Mouse (Mus musculus) embryonic facial prominence, embryonic 11.5 days (tissue): Measurements from ENCODE around the gene Adh1. TPM values are rescaled to one million over a fixed set of nuclear protein-coding genes. Genes with fewer than 3 reads are reported as not detected.

Source experiments
- ATAC-seq: fragments of 200-750 bp; cut with Nextera tagmentation; replicated peaks from 2 replicates; pipeline ENCODE4 v1.8.0; 2017; ENCODE audit warnings: low read depth; ENCODE audit not compliant: insufficient number of reproducible peaks, low FRiP score, low TSS enrichment
- DNase-seq: peaks from one replicate; pipeline ENCODE4 v3.0.0-alpha.2; 2015; ENCODE audit warnings: low spot score
- H3K27ac ChIP-seq: fragments of 300-500 bp; sonication (generic); replicated peaks from 2 replicates; pipeline ENCODE4 v1.5.1; 2014; ENCODE audit warnings: mild to moderate bottlenecking, low read depth, low read length, control low read depth
- H3K27me3 ChIP-seq: fragments of 300-500 bp; sonication (generic); 2 replicates; pipeline ENCODE4 v1.6.1; 2014; ENCODE audit warnings: mild to moderate bottlenecking, low read length, moderate library complexity, mixed read lengths; ENCODE audit not compliant: control insufficient read depth, insufficient read depth
- H3K36me3 ChIP-seq: fragments of 300-500 bp; sonication (generic); replicated peaks from 2 replicates; pipeline ENCODE4 v1.6.1; 2014; ENCODE audit warnings: low read depth, mild to moderate bottlenecking, low read length, moderate library complexity, mixed read lengths; ENCODE audit not compliant: control insufficient read depth, insufficient read depth
- H3K4me1 ChIP-seq: fragments of 300-500 bp; sonication (generic); 2 replicates; pipeline ENCODE4 v1.6.1; 2014; ENCODE audit warnings: low read length, mixed read lengths; ENCODE audit not compliant: control insufficient read depth, insufficient read depth
- H3K4me2 ChIP-seq: fragments of 300-500 bp; sonication (generic); 2 replicates; pipeline ENCODE4 v1.6.1; 2014; ENCODE audit warnings: low read depth, mild to moderate bottlenecking, control low read depth, low read length, moderate library complexity
- H3K4me3 ChIP-seq: fragments of 300-500 bp; sonication (generic); 2 replicates; pipeline ENCODE4 v1.5.1; 2014; ENCODE audit warnings: low read depth, low read length, control low read depth
- H3K9ac ChIP-seq: fragments of 300-500 bp; sonication (generic); replicated peaks from 2 replicates; pipeline ENCODE4 v1.6.1; 2014; ENCODE audit warnings: mild to moderate bottlenecking, control low read depth, low read length
- H3K9me3 ChIP-seq: fragments of 300-500 bp; sonication (generic); replicated peaks from 2 replicates; pipeline ENCODE4 v1.6.1; 2016; ENCODE audit warnings: mild to moderate bottlenecking, low read length, inconsistent platforms, mixed read lengths; ENCODE audit not compliant: control insufficient read depth
- WGBS: fragments of 180-500 bp; shearing (Covaris S2); extraction: QIAGEN DNeasy Blood & Tissue Kit; methylation state at CpG from one replicate; pipeline ENCODE4 v1.1.7; 2014; 5-methylcytosine and 5-hydroxymethylcytosine counted together
- polyA plus RNA-seq: library from polyadenylated mRNA; unstranded; fragments of >200 nt; fragmentation: Nextera tagmentation; extraction: Ambion mirVana; gene quantifications from 2 replicates; pipeline ENCODE4 v1.2.1, GENCODE M21; 2014

Adh1 gene
- polyA plus RNA-seq, 1 experiment from 2014 or later: not detected

- ATAC-seq (no peak), DNase-seq (no peak)
- no peak overlapping the region for H3K4me3 ChIP-seq
- no peaks in the 10 kb centered on the region for H3K9me3 ChIP-seq
- no peak overlapping the region for H3K9ac ChIP-seq
- H3K4me2 ChIP-seq: no peak overlapping the region
- no peaks in the 10 kb centered on the region for H3K36me3 ChIP-seq
- H3K4me1 ChIP-seq: no peaks in the 10 kb centered on the region
- H3K27me3 ChIP-seq: no peaks in the 10 kb centered on the region
- H3K27ac ChIP-seq: no peak overlapping the region
- 59% methylated on average over 5 of the region's 5 CpGs for WGBS
Measured at GRCm38 (mm10) chr3:138254205-138254604, 6.6 kb upstream of the Adh1 start.

- 70% methylated on average over 3 of the region's 3 CpGs for WGBS
- no peak for DNase-seq
Measured at GRCm38 (mm10) chr3:138255366-138255765, 5.4 kb upstream of the Adh1 start.

GRCm38 (mm10) chr3:138255780-138256550 is 4.8 kb upstream of the Adh1 start:
- Histone ChIP-seq H3K36me3 (no peaks in the 10 kb centered on the region), H3K4me2 (no peak overlapping the region), H3K9ac (no peak overlapping the region), H3K4me1 (no peaks in the 10 kb centered on the region), H3K9me3 (no peaks in the 10 kb centered on the region), H3K27me3 (no peaks in the 10 kb centered on the region), H3K4me3 (no peak overlapping the region), H3K27ac (no peak overlapping the region)
- ATAC-seq (no peak), DNase-seq (no peak)
- WGBS: 80% methylated on average over 9 of the region's 9 CpGs

More at GRCm38 (mm10) chr3:138255366-138255765, 5.4 kb upstream of the Adh1 start:
- H3K4me2 ChIP-seq: no peak overlapping the region
- H3K9ac ChIP-seq: no peak overlapping the region
- H3K36me3 ChIP-seq: no peaks in the 10 kb centered on the region
- no peak overlapping the region for H3K27ac ChIP-seq
- ATAC-seq: no peak
- H3K27me3 ChIP-seq: no peaks in the 10 kb centered on the region
- H3K4me3 ChIP-seq: no peak overlapping the region
- no peaks in the 10 kb centered on the region for H3K4me1 ChIP-seq
- H3K9me3 ChIP-seq: no peaks in the 10 kb centered on the region

- WGBS: 74% methylated on average over 4 of the region's 4 CpGs
- ATAC-seq (no peak), DNase-seq (no peak)
- H3K27me3 ChIP-seq: no peaks in the 10 kb centered on the region
- H3K4me2 ChIP-seq: no peak overlapping the region
- H3K4me1 ChIP-seq: no peaks in the 10 kb centered on the region
- H3K36me3 ChIP-seq: no peaks in the 10 kb centered on the region
- no peak overlapping the region for H3K9ac ChIP-seq
- no peak overlapping the region for H3K27ac ChIP-seq
- H3K9me3 ChIP-seq: no peaks in the 10 kb centered on the region
- no peak overlapping the region for H3K4me3 ChIP-seq
Measured at GRCm38 (mm10) chr3:138262568-138262967, 1.8 kb downstream of the Adh1 start.

- no peak overlapping the region for H3K9ac ChIP-seq
Measured at GRCm38 (mm10) chr3:138263154-138263930, 2.6 kb downstream of the Adh1 start.

GRCm38 (mm10) chr3:138264648-138265047 is 3.9 kb downstream of the Adh1 start:
- Histone ChIP-seq H3K27me3 (no peaks in the 10 kb centered on the region), H3K4me3 (no peak overlapping the region), H3K4me2 (no peak overlapping the region), H3K27ac (no peak overlapping the region), H3K36me3 (no peaks in the 10 kb centered on the region), H3K9me3 (no peaks in the 10 kb centered on the region), H3K9ac (no peak overlapping the region), H3K4me1 (no peaks in the 10 kb centered on the region)
- 79% methylated on average over 3 of the region's 3 CpGs for WGBS
- DNase-seq: no peak
- ATAC-seq: no peak

More at GRCm38 (mm10) chr3:138263154-138263930, 2.6 kb downstream of the Adh1 start:
- Histone ChIP-seq H3K4me1 (no peaks in the 10 kb centered on the region), H3K36me3 (no peaks in the 10 kb centered on the region), H3K4me3 (no peak overlapping the region), H3K27ac (no peak overlapping the region), H3K27me3 (no peaks in the 10 kb centered on the region), H3K9me3 (no peaks in the 10 kb centered on the region), H3K4me2 (no peak overlapping the region)
- 73% methylated on average over 5 of the region's 5 CpGs for WGBS
- DNase-seq (no peak), ATAC-seq (no peak)

- no peak overlapping the region for H3K4me2 ChIP-seq
- no peak for DNase-seq
Measured at GRCm38 (mm10) chr3:138270507-138270906, 9.7 kb downstream of the Adh1 start.

GRCm38 (mm10) chr3:138271297-138271696 is 10.5 kb downstream of the Adh1 start:
- 74% methylated on average over 2 of the region's 2 CpGs for WGBS
- no peak for ATAC-seq

More at GRCm38 (mm10) chr3:138270507-138270906, 9.7 kb downstream of the Adh1 start:
- H3K9me3 ChIP-seq: no peaks in the 10 kb centered on the region
- 14% methylated on average over 1 of the region's 1 CpGs for WGBS
- ATAC-seq: no peak
- no peaks in the 10 kb centered on the region for H3K4me1 ChIP-seq
- H3K36me3 ChIP-seq: no peaks in the 10 kb centered on the region
- H3K27ac ChIP-seq: no peak overlapping the region
- H3K9ac ChIP-seq: no peak overlapping the region
- H3K27me3 ChIP-seq: no peaks in the 10 kb centered on the region
- no peak overlapping the region for H3K4me3 ChIP-seq

More at GRCm38 (mm10) chr3:138271297-138271696, 10.5 kb downstream of the Adh1 start:
- no peaks in the 10 kb centered on the region for H3K27me3 ChIP-seq
- DNase-seq: no peak
- H3K4me2 ChIP-seq: no peak overlapping the region
- no peaks in the 10 kb centered on the region for H3K9me3 ChIP-seq
- H3K36me3 ChIP-seq: no peaks in the 10 kb centered on the region
- H3K4me3 ChIP-seq: no peak overlapping the region
- no peak overlapping the region for H3K27ac ChIP-seq
- no peak overlapping the region for H3K9ac ChIP-seq
- no peaks in the 10 kb centered on the region for H3K4me1 ChIP-seq
